ENCODE assay signal across 17 mouse cellular contexts in genomic region chr2:135263943-135264342, GRCm38 (mm10).
DNase-seq lines count a peak whose midpoint lies in the region; ATAC-seq lines count a peak whose summit lies in the region.
"Had no signal": no experiment of that assay in that cellular context is flagged by ENCODE, and none has a peak within 500 bp of the region (broad histone marks: within the 10 kb centered on the region; RNA-seq: fewer than 3 reads in every experiment).

No protein-coding gene starts in this region.

- no peak for ATAC-seq in kidney, embryonic 15.5 days (replicated peaks; ENCODE audit: low FRiP score)
- ATAC-seq in hindbrain, embryonic 13.5 days (ENCODE audit: low FRiP score), result no peak
- no peak for ATAC-seq in activated CD4-positive, CD25-positive, alpha-beta regulatory T cell, adult 4 months
- ATAC-seq: inflammation-experienced regulatory T-cells, adult 6 months had no signal

- intact Hi-C loops in heart, postnatal 36 days (cut with DNase I), result no loop called here

- no peak overlapping the region for H3K4me3 ChIP-seq in kidney, embryonic 15.5 days (replicated peaks)
- no peak overlapping the region for H3K4me3 ChIP-seq in hindbrain, embryonic 13.5 days
- H3K4me3 ChIP-seq: heart, embryonic 13.5 days; limb, embryonic 13.5 days; liver, embryonic 13.5 days; midbrain, embryonic 10.5 days had no signal

- H3K4me1 ChIP-seq in kidney, embryonic 15.5 days, result no peaks in the 10 kb centered on the region
- no peaks in the 10 kb centered on the region for H3K4me1 ChIP-seq in hindbrain, embryonic 13.5 days (replicated peaks)
- H3K4me1 ChIP-seq: heart, embryonic 13.5 days; limb, embryonic 13.5 days; liver, embryonic 13.5 days had no signal

- H3K9ac ChIP-seq in kidney, embryonic 15.5 days, result no peak overlapping the region
- no peak overlapping the region for H3K9ac ChIP-seq in hindbrain, embryonic 13.5 days
- H3K9ac ChIP-seq: heart, embryonic 13.5 days; limb, embryonic 13.5 days; liver, embryonic 13.5 days had no signal

- H3K9me3 ChIP-seq in kidney, embryonic 15.5 days (replicated peaks), result no peaks in the 10 kb centered on the region
- H3K9me3 ChIP-seq in hindbrain, embryonic 13.5 days, result no peaks in the 10 kb centered on the region
- H3K9me3 ChIP-seq: heart, embryonic 13.5 days; limb, embryonic 13.5 days; liver, embryonic 13.5 days; midbrain, embryonic 10.5 days had no signal

- H3K36me3 ChIP-seq in kidney, embryonic 15.5 days, result no peaks in the 10 kb centered on the region
- no peaks in the 10 kb centered on the region for H3K36me3 ChIP-seq in hindbrain, embryonic 13.5 days
- H3K36me3 ChIP-seq: heart, embryonic 13.5 days; limb, embryonic 13.5 days; liver, embryonic 13.5 days; midbrain, embryonic 10.5 days had no signal

- no peak overlapping the region for H3K27ac ChIP-seq in kidney, embryonic 15.5 days
- H3K27ac ChIP-seq in hindbrain, embryonic 13.5 days, result no peak overlapping the region
- H3K27ac ChIP-seq: heart, embryonic 13.5 days; limb, embryonic 13.5 days; liver, embryonic 13.5 days; midbrain, embryonic 10.5 days had no signal

- H3K4me2 ChIP-seq in kidney, embryonic 15.5 days, result no peak overlapping the region
- no peak overlapping the region for H3K4me2 ChIP-seq in hindbrain, embryonic 13.5 days
- H3K4me2 ChIP-seq: heart, embryonic 13.5 days; limb, embryonic 13.5 days; liver, embryonic 13.5 days had no signal

- H3K27me3 ChIP-seq in kidney, embryonic 15.5 days, result no peaks in the 10 kb centered on the region
- H3K27me3 ChIP-seq in hindbrain, embryonic 13.5 days, result no peaks in the 10 kb centered on the region
- H3K27me3 ChIP-seq: heart, embryonic 13.5 days; limb, embryonic 13.5 days; liver, embryonic 13.5 days had no signal

- WGBS in kidney, embryonic 15.5 days, result 82% methylated on average over 2 of the region's 2 CpGs
- WGBS in hindbrain, embryonic 13.5 days, result 86% methylated on average over 2 of the region's 2 CpGs

- peak; percentile 60 for DNase-seq in heart, adult 8-10 months (ENCODE audit: low spot score)
- DNase-seq in heart, postnatal 36 days, result no peak
- DNase-seq in kidney, postnatal 25 days, result peak; percentile 7 to 37
- DNase-seq in adipocyte (ENCODE audit: low spot score), result peak; percentile 81
- peak; percentile 26 for DNase-seq in gonadal fat pad, adult 2 months (ENCODE audit: low read depth)
- DNase-seq: cerebellum, adult 18-20 months; cerebellum, postnatal 25 days; liver, embryonic 13.5 days; right cerebral cortex, postnatal 14 days; thymus, adult 2 months had no signal

Comparison
In these comparisons a context has a peak if more than half of its experiments do, and no peak if none do; other contexts are left out.
1. DNase-seq: peak in heart, adult 8-10 months (single experiment), kidney, postnatal 25 days (2 of 2), adipocyte (single experiment) and gonadal fat pad, adult 2 months (single experiment); none in heart, postnatal 36 days (0 of 2).